Mouse (Mus musculus): ENCODE data around the gene Kif16b. TPM values are rescaled to one million over a fixed set of nuclear protein-coding genes. Genes with fewer than 3 reads are reported as not detected.

Kif16b gene
- total RNA-seq, 1 experiment = 10.5 TPM

GRCm38 (mm10) chr2:142834751-142835150 is 66.6 kb downstream of the Kif16b start:
- in situ Hi-C loops (cut with MboI; ENCODE audit: low sequenced_read_pairs in 2 of 2, unreplicated experiment in 2 of 2) = no loop called here
- Histone ChIP-seq H3K36me3 (ENCODE audit: control insufficient read depth, insufficient read depth, low read length, poor library complexity, severe bottlenecking) (no peaks in the 10 kb centered on the region; the same call in none of the 2 replicates), H3K9ac (ENCODE audit: insufficient read depth, low read depth, low read length, poor library complexity, severe bottlenecking) (no peak overlapping the region), H3K9me3 (ENCODE audit: control insufficient read depth, insufficient read depth, low read depth, low read length) (no peaks in the 10 kb centered on the region), H3K4me1 (ENCODE audit: control insufficient read depth in 2 of 2, insufficient read depth in 2 of 2, low read length in 2 of 2, poor library complexity in 1 of 2) (peaks cover 0 to 2% of the 10 kb centered on the region in 2 experiments; a peak in 1 of 4 replicates), H3K4me3 (ENCODE audit: insufficient read depth in 1 of 2, low read depth in 1 of 2, low read length in 2 of 2, poor library complexity in 1 of 2, severe bottlenecking in 1 of 2) (no peak overlapping the region), H3K27ac (ENCODE audit: insufficient read depth, low read depth, low read length, poor library complexity, severe bottlenecking) (no peak overlapping the region)
- TF ChIP-seq MAFK (IDR thresholded peaks at IDR 0.05; ENCODE audit: insufficient read depth, low read depth, low read length) (no peak), ZC3H11A (IDR thresholded peaks at IDR 0.05; ENCODE audit: borderline replicate concordance, low read depth, low read length) (no peak), HCFC1 (IDR thresholded peaks at IDR 0.05; ENCODE audit: borderline replicate concordance, insufficient read depth, low read length) (no peak), ZNF384 (IDR thresholded peaks at IDR 0.05; ENCODE audit: low read depth, low read length) (no peak), CHD2 (IDR thresholded peaks at IDR 0.05; ENCODE audit: low read depth, low read length) (no peak)
- no peak for DNase-seq (ENCODE audit: low read depth, low spot score)

- H3K9ac ChIP-seq (ENCODE audit: insufficient read depth, low read depth, low read length, poor library complexity, severe bottlenecking) = no peak overlapping the region
- H3K27ac ChIP-seq (ENCODE audit: insufficient read depth, low read depth, low read length, poor library complexity, severe bottlenecking) = no peak overlapping the region
- no peaks in the 10 kb centered on the region; the same call in none of the 2 replicates for H3K36me3 ChIP-seq (ENCODE audit: control insufficient read depth, insufficient read depth, low read length, poor library complexity, severe bottlenecking)
- DNase-seq (ENCODE audit: low read depth, low spot score) = no peak
- no peak for TF ChIP-seq CHD2 (IDR thresholded peaks at IDR 0.05; ENCODE audit: low read depth, low read length)
- H3K9me3 ChIP-seq (ENCODE audit: control insufficient read depth, insufficient read depth, low read depth, low read length) = no peaks in the 10 kb centered on the region
- peaks cover 0 to 2% of the 10 kb centered on the region in 2 experiments; a peak in 1 of 4 replicates for H3K4me1 ChIP-seq (ENCODE audit: control insufficient read depth in 2 of 2, insufficient read depth in 2 of 2, low read length in 2 of 2, poor library complexity in 1 of 2)
- no peak overlapping the region for H3K4me3 ChIP-seq (ENCODE audit: insufficient read depth in 1 of 2, low read depth in 1 of 2, low read length in 2 of 2, poor library complexity in 1 of 2, severe bottlenecking in 1 of 2)
- in situ Hi-C loops (cut with MboI; ENCODE audit: low sequenced_read_pairs in 2 of 2, unreplicated experiment in 2 of 2) = no loop called here
Observed at GRCm38 (mm10) chr2:142832617-142833422, 68.5 kb downstream of the Kif16b start.

- in situ Hi-C loops (cut with MboI; ENCODE audit: low sequenced_read_pairs in 2 of 2, unreplicated experiment in 2 of 2) = no loop called here
- no peaks in the 10 kb centered on the region for H3K4me1 ChIP-seq (ENCODE audit: control insufficient read depth in 2 of 2, insufficient read depth in 2 of 2, low read length in 2 of 2, poor library complexity in 1 of 2)
- no peak overlapping the region for H3K4me3 ChIP-seq (ENCODE audit: insufficient read depth in 1 of 2, low read depth in 1 of 2, low read length in 2 of 2, poor library complexity in 1 of 2, severe bottlenecking in 1 of 2)
- no peaks in the 10 kb centered on the region for H3K36me3 ChIP-seq (ENCODE audit: control insufficient read depth, insufficient read depth, low read length, poor library complexity, severe bottlenecking)
- no peaks in the 10 kb centered on the region for H3K9me3 ChIP-seq (ENCODE audit: control insufficient read depth, insufficient read depth, low read depth, low read length)
- peak; percentile 54 for DNase-seq (ENCODE audit: low read depth, low spot score)
- H3K27ac ChIP-seq (ENCODE audit: insufficient read depth, low read depth, low read length, poor library complexity, severe bottlenecking) = no peak overlapping the region
- no peak for TF ChIP-seq HCFC1 (IDR thresholded peaks at IDR 0.05; ENCODE audit: borderline replicate concordance, insufficient read depth, low read length)
- peak; percentile 68; the same call in 1 of the 2 replicates for TF ChIP-seq ZC3H11A (IDR thresholded peaks at IDR 0.05; ENCODE audit: borderline replicate concordance, low read depth, low read length)
- no peak for TF ChIP-seq ZNF384 (IDR thresholded peaks at IDR 0.05; ENCODE audit: low read depth, low read length)
- H3K9ac ChIP-seq (ENCODE audit: insufficient read depth, low read depth, low read length, poor library complexity, severe bottlenecking) = no peak overlapping the region
Observed at GRCm38 (mm10) chr2:142813033-142813432, 88.3 kb downstream of the Kif16b start.

GRCm38 (mm10) chr2:142803760-142804448 is 97.4 kb downstream of the Kif16b start:
- Histone ChIP-seq H3K36me3 (ENCODE audit: control insufficient read depth, insufficient read depth, low read length, poor library complexity, severe bottlenecking) (no peaks in the 10 kb centered on the region), H3K9ac (ENCODE audit: insufficient read depth, low read depth, low read length, poor library complexity, severe bottlenecking) (no peak overlapping the region), H3K9me3 (ENCODE audit: control insufficient read depth, insufficient read depth, low read depth, low read length) (no peaks in the 10 kb centered on the region), H3K4me3 (ENCODE audit: insufficient read depth in 1 of 2, low read depth in 1 of 2, low read length in 2 of 2, poor library complexity in 1 of 2, severe bottlenecking in 1 of 2) (no peak overlapping the region), H3K4me1 (ENCODE audit: control insufficient read depth in 2 of 2, insufficient read depth in 2 of 2, low read length in 2 of 2, poor library complexity in 1 of 2) (no peaks in the 10 kb centered on the region), H3K27ac (ENCODE audit: insufficient read depth, low read depth, low read length, poor library complexity, severe bottlenecking) (no peak overlapping the region)
- no peak for DNase-seq (ENCODE audit: low read depth, low spot score)
- in situ Hi-C loops (cut with MboI; ENCODE audit: low sequenced_read_pairs in 2 of 2, unreplicated experiment in 2 of 2) = no loop called here
- TF ChIP-seq HCFC1 (IDR thresholded peaks at IDR 0.05; ENCODE audit: borderline replicate concordance, insufficient read depth, low read length) = no peak
- no peak for TF ChIP-seq ZNF384 (IDR thresholded peaks at IDR 0.05; ENCODE audit: low read depth, low read length)
- TF ChIP-seq CHD2 (IDR thresholded peaks at IDR 0.05; ENCODE audit: low read depth, low read length) = no peak
- TF ChIP-seq ZC3H11A (IDR thresholded peaks at IDR 0.05; ENCODE audit: borderline replicate concordance, low read depth, low read length) = no peak
- TF ChIP-seq MAFK (IDR thresholded peaks at IDR 0.05; ENCODE audit: insufficient read depth, low read depth, low read length) = no peak
